In the genomic region with DNA sequence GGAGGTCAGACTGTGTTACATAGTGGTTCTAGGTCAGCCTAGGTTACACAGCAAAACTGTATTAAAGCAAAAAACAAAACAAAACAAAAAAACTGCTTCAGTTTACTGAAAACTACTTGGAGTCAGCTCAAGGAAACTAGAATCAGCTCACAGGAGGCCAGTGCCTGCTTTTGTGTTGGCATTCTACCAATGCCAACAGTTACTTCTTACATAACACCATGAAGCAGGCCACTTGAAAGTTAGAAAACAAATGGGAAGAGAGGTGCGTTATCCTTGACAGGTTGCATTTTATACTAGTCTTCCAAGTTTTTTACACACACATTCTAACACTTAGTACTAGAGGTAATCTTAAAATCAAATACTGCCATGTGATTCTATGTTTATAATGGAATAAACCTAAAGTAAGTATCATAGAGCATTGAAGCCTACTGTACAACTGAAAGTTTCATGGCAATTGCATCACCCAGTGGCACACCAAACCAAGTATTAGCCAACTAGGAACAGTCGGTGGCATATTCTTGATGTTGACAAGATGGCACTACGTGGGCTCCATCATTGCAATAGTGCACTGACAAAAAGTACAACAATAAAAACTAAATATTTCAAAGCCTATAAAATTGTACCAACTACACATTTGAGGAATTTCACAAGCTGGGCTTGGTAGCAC, we compare ENCODE assay signal across 8 mouse cellular contexts. TPM values are rescaled to one million over a fixed set of nuclear protein-coding genes. Genes with fewer than 3 reads are reported as not detected.
DNase-seq lines count a peak whose midpoint lies in the region; TF ChIP-seq lines count a peak whose summit lies in the region.
"Had no signal": no experiment of that assay in that cellular context is flagged by ENCODE, and none has a peak within 500 bp of the region (broad histone marks: within the 10 kb centered on the region; RNA-seq: fewer than 3 reads in every experiment).

No protein-coding gene starts in this region.

- WGBS in heart, adult 2 months: 80% methylated on average over 3 of the region's 3 CpGs

- TF ChIP-seq EP300 in heart, adult 2 months (IDR thresholded peaks at IDR 0.05; ENCODE audit: insufficient read depth, low read depth, low read length): no peak

- H3K9ac ChIP-seq in heart, adult 2 months (ENCODE audit: low read depth, low read length): no peak overlapping the region
- H3K9ac ChIP-seq: midbrain, embryonic 12.5 days had no signal

- peaks cover 17% of the 10 kb centered on the region for H3K36me3 ChIP-seq in heart, adult 2 months (ENCODE audit: control insufficient read depth, insufficient read depth, low read length)
- H3K36me3 ChIP-seq: midbrain, embryonic 12.5 days had no signal

- TF ChIP-seq CTCF in heart, adult 2 months (IDR thresholded peaks at IDR 0.05): no peak

- no peak for DNase-seq in heart, adult 2 months
- DNase-seq in heart, adult 18-20 months: no peak
- peak; percentile 82 for DNase-seq in kidney, adult 9 months
- DNase-seq in kidney, postnatal 10 days: no peak
- peak; percentile 71 for DNase-seq in adipocyte (ENCODE audit: low spot score)
- peak; percentile 15 for DNase-seq in lung, postnatal 10 days
- no peak for DNase-seq in thymus, postnatal 4 days

- no peak for TF ChIP-seq POLR2A in heart, adult 2 months (IDR thresholded peaks at IDR 0.05; ENCODE audit: insufficient read depth, low read depth, low read length)

- H3K27me3 ChIP-seq in heart, adult 2 months (ENCODE audit: control insufficient read depth, insufficient read depth, low read length): no peaks in the 10 kb centered on the region
- H3K27me3 ChIP-seq: midbrain, embryonic 12.5 days had no signal

- H3K4me1 ChIP-seq in heart, adult 2 months (ENCODE audit: control insufficient read depth, insufficient read depth, low read length): peaks cover 6% of the 10 kb centered on the region
- H3K4me1 ChIP-seq: midbrain, embryonic 12.5 days had no signal

- H3K4me3 ChIP-seq in heart, adult 2 months: no peak overlapping the region
- H3K4me3 ChIP-seq: midbrain, embryonic 12.5 days had no signal

- H3K79me2 ChIP-seq in heart, adult 2 months (replicated peaks; ENCODE audit: control insufficient read depth, insufficient read depth, low read length): 0 out of 2 replicates have a peak, but pooled peaks cover under 1% of the 10 kb centered on the region

- H3K27ac ChIP-seq in heart, adult 2 months: peak overlapping the region; percentile 12; the same call in 1 of the 2 replicates
- H3K27ac ChIP-seq: midbrain, embryonic 12.5 days had no signal

- intact Hi-C loops in heart, adult 2 months (cut with DNase I): loop anchor here (10.0 kb wide), 1 partner anchor 53 kb away; no protein-coding TSS in a partner anchor

RNA-seq across cellular contexts. Expression of a gene that starts 37.8 kb away (rescaled TPM):
- 10 to 100 TPM; 76.5 to 84.3 TPM for total RNA-seq in heart, adult 2 months (2021)
- polyA plus RNA-seq in heart, adult 2 months (2012; rRNA removed): 21.6 and 48.2 TPM in 2 replicates
- 10 to 100 TPM; 80.1 to 83.8 TPM for total RNA-seq in heart, adult 18-20 months (2021)

Comparison
In these comparisons a context has a peak if more than half of its experiments do, and no peak if none do; other contexts are left out.
1. DNase-seq: peak in kidney, adult 9 months (single experiment), adipocyte (single experiment) and lung, postnatal 10 days (single experiment); none in heart, adult 2 months (0 of 2), heart, adult 18-20 months (0 of 2), kidney, postnatal 10 days (single experiment) and thymus, postnatal 4 days (single experiment).